Mouse (Mus musculus) gastrocnemius, adult 2 months (tissue): ENCODE results near the gene Cit. TPM values are rescaled to one million over a fixed set of nuclear protein-coding genes. Genes with fewer than 3 reads are reported as not detected.
A peak's percentile ranks its signal among the peaks of the same experiment; 100 is the strongest.

Experiments used
- DNase-seq: peaks from one replicate; pipeline ENCODE4 v3.0.0; 2022
- H3K27ac ChIP-seq: fragments of 200-600 bp; 2 replicates; pipeline ENCODE4 v1.8.1; 2022; ENCODE audit warnings: mild to moderate bottlenecking
- H3K4me3 ChIP-seq: fragments of 200-600 bp; 2 replicates; pipeline ENCODE4 v1.8.1; 2022; ENCODE audit warnings: mild to moderate bottlenecking, moderate library complexity
- CTCF ChIP-seq: fragments of 200-600 bp; IDR thresholded peaks from 2 replicates; pipeline ENCODE4 v1.8.1; 2022; ENCODE audit warnings: antibody characterized with exemption, mild to moderate bottlenecking, moderate library complexity
- intact Hi-C: fragments of 180-260 bp; cut with DNase I; formaldehyde crosslinking; loops from one replicate; pipeline ENCODE4 v1.15.1; 2025
- total RNA-seq, 2 experiments: library from RNA; stranded (reverse); gene quantifications; 2 replicates each; pipeline ENCODE4 v1.2.3; 2021

The Cit gene
- total RNA-seq, 2 experiments from 2014 or later: 0.61 to 0.95 TPM

- intact Hi-C loops: loop anchor here (10.0 kb wide), 1 partner anchor 359 kb away; no protein-coding TSS in a partner anchor
- TF ChIP-seq CTCF: no peak
- no peak overlapping the region for H3K27ac ChIP-seq
- H3K4me3 ChIP-seq: no peak overlapping the region
- no peak for DNase-seq
Measured at GRCm38 (mm10) chr5:116013821-116014220, 168.7 kb downstream of the Cit start.

- DNase-seq: no peak
- intact Hi-C loops: loop anchor here (10.0 kb wide), 1 partner anchor 359 kb away; no protein-coding TSS in a partner anchor
- no peak overlapping the region for H3K27ac ChIP-seq
- no peak overlapping the region for H3K4me3 ChIP-seq
- TF ChIP-seq CTCF: no peak
Measured at GRCm38 (mm10) chr5:116014237-116014636, 169.2 kb downstream of the Cit start.

DNA sequence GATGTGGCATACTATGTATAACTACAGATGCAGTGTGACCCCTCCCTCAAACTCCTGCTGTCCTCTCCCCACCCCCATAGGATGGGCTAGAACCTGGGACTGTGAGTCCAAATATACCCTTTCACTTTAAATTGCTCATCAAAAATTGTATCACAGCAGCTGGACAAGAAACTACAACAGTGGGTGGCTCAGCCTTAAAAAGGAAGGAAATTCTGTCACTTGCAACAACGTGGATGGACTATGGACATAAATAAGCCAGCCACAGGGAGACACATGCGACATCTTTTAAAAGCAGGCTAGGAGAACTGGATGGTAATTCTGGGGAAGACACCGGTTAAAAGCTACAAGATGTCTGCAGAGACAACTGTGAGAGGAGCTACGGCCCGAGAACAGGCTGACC is 171.5 kb downstream of the Cit start:
- no peak overlapping the region for H3K27ac ChIP-seq
- intact Hi-C loops: loop anchor here (10.0 kb wide), 1 partner anchor 362 kb away; no protein-coding TSS in a partner anchor
- DNase-seq: no peak
- H3K4me3 ChIP-seq: no peak overlapping the region
- no peak for TF ChIP-seq CTCF

GRCm38 (mm10) chr5:116017391-116017790 is 172.3 kb downstream of the Cit start:
- TF ChIP-seq CTCF: no peak
- Histone ChIP-seq H3K4me3 (no peak overlapping the region), H3K27ac (no peak overlapping the region)
- intact Hi-C loops: loop anchor here (10.0 kb wide), 1 partner anchor 363 kb away; no protein-coding TSS in a partner anchor
- no peak for DNase-seq

GRCm38 (mm10) chr5:116018196-116018595 is 173.1 kb downstream of the Cit start:
- intact Hi-C loops: loop anchor here (10.0 kb wide), 1 partner anchor 363 kb away; no protein-coding TSS in a partner anchor
- no peak for DNase-seq
- no peak overlapping the region for H3K27ac ChIP-seq
- no peak overlapping the region for H3K4me3 ChIP-seq
- TF ChIP-seq CTCF: no peak

- TF ChIP-seq CTCF: peak; percentile 11; the same call in 1 of the 2 replicates
- intact Hi-C loops: loop anchor here (10.0 kb wide), 1 partner anchor 364 kb away; no protein-coding TSS in a partner anchor
- peak overlapping the region; percentile 57 for H3K27ac ChIP-seq
Measured at GRCm38 (mm10) chr5:116018784-116019183, 173.7 kb downstream of the Cit start.

DNA sequence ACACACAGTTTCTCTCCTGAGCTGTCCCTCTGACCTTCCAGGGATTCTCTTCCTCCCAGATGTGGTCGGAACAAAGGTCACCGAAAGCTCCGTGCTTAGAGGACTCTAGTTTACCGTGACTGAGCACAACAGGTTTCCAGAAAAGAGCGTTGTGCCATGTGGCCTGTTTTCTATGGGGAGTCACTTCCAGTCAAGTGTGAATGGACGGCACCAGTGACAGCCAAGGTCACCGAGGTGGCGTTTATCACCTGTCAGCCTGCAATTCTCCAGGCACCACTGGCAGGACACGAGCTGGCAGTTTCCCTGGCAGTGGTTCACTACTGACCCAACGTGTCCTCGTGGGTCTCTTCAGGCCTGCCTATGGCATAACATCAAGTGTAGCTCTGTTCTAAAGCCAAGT is 174.3 kb downstream of the Cit start:
- intact Hi-C loops: loop anchor here (10.0 kb wide), 1 partner anchor 365 kb away; no protein-coding TSS in a partner anchor
- Histone ChIP-seq H3K27ac (peak overlapping the region; percentile 57), H3K4me3 (no peak overlapping the region)
- no peak for TF ChIP-seq CTCF
- DNase-seq: peak; percentile 62

More at GRCm38 (mm10) chr5:116018784-116019183, 173.7 kb downstream of the Cit start:
- H3K4me3 ChIP-seq: no peak overlapping the region
- DNase-seq: no peak

- Histone ChIP-seq H3K27ac (no peak overlapping the region), H3K4me3 (no peak overlapping the region)
- intact Hi-C loops: loop anchor here (5.0 kb wide), 1 partner anchor 39 kb away; no protein-coding TSS in a partner anchor
- no peak for DNase-seq
- TF ChIP-seq CTCF: no peak
Measured at GRCm38 (mm10) chr5:116021552-116021951, 176.5 kb downstream of the Cit start.

GRCm38 (mm10) chr5:116022131-116022530 is 177.1 kb downstream of the Cit start:
- no peak overlapping the region for H3K4me3 ChIP-seq
- intact Hi-C loops: loop anchor here (5.0 kb wide), 1 partner anchor 40 kb away; no protein-coding TSS in a partner anchor

DNA sequence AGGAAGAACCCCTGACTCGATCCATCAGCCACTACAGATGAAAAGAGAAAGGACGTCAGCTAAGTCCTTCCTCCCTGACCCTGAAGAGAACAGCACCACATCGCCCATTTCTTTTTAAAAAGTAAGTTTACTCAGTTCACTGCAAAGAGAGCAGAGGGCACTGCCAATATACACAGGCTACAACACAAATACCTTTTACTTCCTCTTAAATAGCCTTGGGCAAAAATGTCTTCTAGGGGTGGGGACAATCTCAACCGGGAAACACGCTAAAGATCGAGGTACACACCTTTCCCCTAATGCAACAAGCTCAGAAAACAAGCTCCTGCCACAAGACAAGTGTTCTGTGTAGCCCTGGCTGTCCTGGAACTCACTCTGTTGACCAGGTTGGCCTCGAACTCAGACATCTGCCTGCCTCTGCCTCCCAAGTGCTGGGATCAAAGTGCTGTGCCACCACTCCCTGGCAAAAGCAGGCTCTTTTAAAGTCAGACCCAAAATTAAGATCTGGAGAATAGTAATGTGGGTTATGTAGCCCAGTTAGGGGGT is 177.7 kb downstream of the Cit start:
- Histone ChIP-seq H3K27ac (peak overlapping the region; percentile 94), H3K4me3 (peak overlapping the region; percentile 82)
- intact Hi-C loops: loop anchor here (5.0 kb wide), 1 partner anchor 40 kb away; no protein-coding TSS in a partner anchor
- TF ChIP-seq CTCF: no peak
- no peak for DNase-seq

More at GRCm38 (mm10) chr5:116022131-116022530, 177.1 kb downstream of the Cit start:
- no peak for TF ChIP-seq CTCF
- H3K27ac ChIP-seq: no peak overlapping the region
- no peak for DNase-seq

GRCm38 (mm10) chr5:116023251-116023661 is 178.2 kb downstream of the Cit start:
- no peak for TF ChIP-seq CTCF
- DNase-seq: no peak
- Histone ChIP-seq H3K27ac (peak overlapping the region; percentile 94), H3K4me3 (peak overlapping the region; percentile 82)
- intact Hi-C loops: loop anchor here (5.0 kb wide), 1 partner anchor 41 kb away; no protein-coding TSS in a partner anchor

DNA sequence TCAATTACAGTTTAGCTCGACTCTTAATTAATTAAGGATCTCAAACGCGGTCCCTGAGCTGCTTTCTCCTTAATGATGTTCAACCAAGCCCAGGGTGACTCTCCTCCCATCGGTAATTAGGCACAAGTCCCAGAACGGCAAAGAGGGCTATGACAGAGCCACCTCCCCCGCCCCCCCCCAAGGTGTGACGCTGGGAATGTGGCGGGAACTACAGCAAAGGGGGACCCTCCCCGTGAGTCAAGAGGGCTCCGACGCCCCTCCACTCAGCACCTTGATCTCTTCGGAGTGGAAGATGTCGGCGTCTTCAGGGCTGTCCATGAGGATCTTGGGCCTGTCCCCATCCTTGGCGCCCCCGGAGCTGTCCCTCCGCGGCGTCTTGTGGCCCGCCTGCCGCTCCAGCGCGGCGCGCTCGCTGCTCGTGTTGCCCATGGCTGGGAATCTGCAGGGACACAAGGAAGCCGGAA is 178.8 kb downstream of the Cit start:
- intact Hi-C loops: loop anchor here (5.0 kb wide), 1 partner anchor 42 kb away; no protein-coding TSS in a partner anchor
- Histone ChIP-seq H3K4me3 (peak overlapping the region; percentile 82), H3K27ac (peak overlapping the region; percentile 94)
- TF ChIP-seq CTCF: no peak
- no peak for DNase-seq

DNA sequence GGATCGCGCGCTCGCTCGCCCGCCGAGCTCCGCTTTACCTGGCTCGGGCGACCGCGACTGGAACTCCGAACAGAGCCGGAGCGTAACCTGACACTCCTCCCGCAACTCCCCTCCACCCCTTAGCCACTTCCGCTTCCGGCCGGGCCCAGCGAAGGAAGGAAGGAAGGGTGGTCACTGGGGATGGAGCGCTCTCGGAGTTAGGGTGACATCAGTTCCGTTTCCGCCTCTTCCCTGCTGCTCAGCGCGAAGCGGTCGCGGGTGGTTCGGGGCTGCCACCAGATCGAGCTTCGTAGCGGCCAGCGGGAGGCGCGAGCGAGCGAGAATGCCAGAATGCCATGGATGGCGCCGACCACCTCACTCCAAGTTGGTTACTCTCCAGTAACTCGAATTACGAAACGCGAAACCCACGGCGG is 179.3 kb downstream of the Cit start, which contains the start of gene Prkab1:
Gene Prkab1, minus strand, starts transcription at position 182 of the 413 bp plus-strand sequence.
- peak; percentile 96 for DNase-seq
- Histone ChIP-seq H3K4me3 (peak within 1 kb of the TSS; percentile 82), H3K27ac (peak within 1 kb of the TSS; percentile 94)
- intact Hi-C loops: loop anchor here (5.0 kb wide), 1 partner anchor 42 kb away; no protein-coding TSS in a partner anchor
- peak; percentile 68 for TF ChIP-seq CTCF
